Mouse (Mus musculus) effector memory CD4-positive, alpha-beta T cell, adult 5 months (primary cell): ENCODE data around the gene Olfr1264. TPM values are rescaled to one million over a fixed set of nuclear protein-coding genes. Genes with fewer than 3 reads are reported as not detected.

Source experiments
- polyA plus RNA-seq: library from polyadenylated mRNA; unstranded; fragments of 100-300 nt; shearing (Covaris generic); gene quantifications from one replicate; pipeline ENCODE4 v1.2.1, GENCODE M21; 2017

The Olfr1264 gene
- polyA plus RNA-seq: not detected

GRCm38 (mm10) chr2:90025477-90025876 lies at the start of gene Olfr1264:
Gene Olfr1264 (minus strand): TSS chr2:90025577.

GRCm38 (mm10) chr2:90063494-90063893 lies 38.1 kb upstream of the Olfr1264 start, which contains the start of gene Olfr140:
Gene Olfr140 (minus strand): TSS chr2:90063594.

GRCm38 (mm10) chr2:90035037-90035436 lies 9.7 kb upstream of the Olfr1264 start, which contains the start of gene Olfr1265:
Gene Olfr1265 (plus strand): TSS chr2:90035337.

GRCm38 (mm10) chr2:90011831-90012230 lies 13.5 kb downstream of the Olfr1264 start, which contains the start of gene Olfr1263:
Gene Olfr1263 (plus strand): TSS chr2:90012131.

GRCm38 (mm10) chr2:89999845-90000244 lies 25.5 kb downstream of the Olfr1264 start, which contains the start of gene Olfr1262:
Gene Olfr1262 (plus strand): TSS chr2:90000145.

GRCm38 (mm10) chr2:89990921-89991320 lies 34.5 kb downstream of the Olfr1264 start, which contains the start of gene Olfr1261:
Gene Olfr1261 (plus strand): TSS chr2:89991221.

GRCm38 (mm10) chr2:89974184-89974583 lies 51.2 kb downstream of the Olfr1264 start, which contains the start of gene Olfr1260:
Gene Olfr1260 (plus strand): TSS chr2:89974340.

Other genes starting within 250 kb of the Olfr1264 start
- not detected for gene Olfr1254, start 232.0 kb downstream of the Olfr1264 start, polyA plus RNA-seq
- not detected for gene Olfr1255, start 213.5 kb downstream of the Olfr1264 start, polyA plus RNA-seq
- not detected for gene Olfr1256, start 184.0 kb downstream of the Olfr1264 start, polyA plus RNA-seq
- not detected for gene Olfr48, start 177.4 kb downstream of the Olfr1264 start, polyA plus RNA-seq
- not detected for gene Olfr1257, start 147.1 kb downstream of the Olfr1264 start, polyA plus RNA-seq
- 0.31 TPM for gene Olfr1258, start 98.3 kb downstream of the Olfr1264 start, polyA plus RNA-seq
- gene Olfr1259, start 76.9 kb downstream of the Olfr1264 start, polyA plus RNA-seq: not detected
- gene Olfr1260, start 51.2 kb downstream of the Olfr1264 start, polyA plus RNA-seq: 0.09 TPM
- not detected for gene Olfr1261, start 34.4 kb downstream of the Olfr1264 start, polyA plus RNA-seq
- gene Olfr1262, start 25.4 kb downstream of the Olfr1264 start, polyA plus RNA-seq: not detected
- 0.09 TPM for gene Olfr1263, start 13.4 kb downstream of the Olfr1264 start, polyA plus RNA-seq
- 0.06 TPM for gene Olfr1265, start 9.8 kb upstream of the Olfr1264 start, polyA plus RNA-seq
- gene Olfr140, start 38.0 kb upstream of the Olfr1264 start, polyA plus RNA-seq: not detected
- gene Olfr1269, start 95.8 kb upstream of the Olfr1264 start, polyA plus RNA-seq: 0.50 TPM
- not detected for gene Olfr32, start 116.7 kb upstream of the Olfr1264 start, polyA plus RNA-seq
- gene Olfr1270, start 127.5 kb upstream of the Olfr1264 start, polyA plus RNA-seq: not detected
- not detected for gene Olfr1506, start 198.9 kb upstream of the Olfr1264 start, polyA plus RNA-seq
- not detected for gene Olfr142, start 232.0 kb upstream of the Olfr1264 start, polyA plus RNA-seq
- 0.07 TPM for gene Olfr1271, start 245.5 kb upstream of the Olfr1264 start, polyA plus RNA-seq